Mouse (Mus musculus) hindbrain, postnatal 0 days (tissue): ENCODE measurements around the gene Cx3cr1. TPM values are rescaled to one million over a fixed set of nuclear protein-coding genes. Genes with fewer than 3 reads are reported as not detected.

ENCODE experiments used
- ATAC-seq: fragments of 200-750 bp; cut with Nextera tagmentation; 2 replicates; pipeline ENCODE4 v1.8.0; 2017; ENCODE audit warnings: mild to moderate bottlenecking, moderate TSS enrichment, moderate library complexity
- DNase-seq: peaks from one replicate; pipeline ENCODE4 v3.0.0-alpha.2; 2015; ENCODE audit warnings: low spot score
- H3K27ac ChIP-seq: fragments of 300-500 bp; sonication (generic); 2 replicates; pipeline ENCODE4 v1.5.1; 2014; ENCODE audit warnings: mild to moderate bottlenecking
- H3K27me3 ChIP-seq: fragments of 300-500 bp; sonication (generic); 2 replicates; pipeline ENCODE4 v1.6.1; 2014; ENCODE audit warnings: low read length, mixed read lengths; ENCODE audit not compliant: insufficient read depth
- H3K36me3 ChIP-seq: fragments of 300-500 bp; sonication (generic); 2 replicates; pipeline ENCODE4 v1.6.1; 2014; ENCODE audit warnings: low read length, mixed read lengths; ENCODE audit not compliant: insufficient read depth
- H3K4me1 ChIP-seq: fragments of 300-500 bp; sonication (generic); 2 replicates; pipeline ENCODE4 v1.6.1; 2014; ENCODE audit warnings: antibody characterized with exemption, low read length, mixed read lengths; ENCODE audit not compliant: insufficient read depth
- H3K4me2 ChIP-seq: fragments of 300-500 bp; sonication (generic); 2 replicates; pipeline ENCODE4 v1.6.1; 2014; ENCODE audit warnings: low read depth, mild to moderate bottlenecking, low read length, moderate library complexity, mixed read lengths
- H3K4me3 ChIP-seq: fragments of 300-500 bp; sonication (generic); 2 replicates; pipeline ENCODE4 v1.5.1; 2014; ENCODE audit warnings: low read length
- H3K9ac ChIP-seq: fragments of 300-500 bp; sonication (generic); replicated peaks from 2 replicates; pipeline ENCODE4 v1.6.1; 2014; ENCODE audit warnings: mild to moderate bottlenecking, low read length, moderate library complexity, mixed read lengths
- H3K9me3 ChIP-seq: fragments of 300-500 bp; sonication (generic); 2 replicates; pipeline ENCODE4 v1.6.1; 2016; ENCODE audit warnings: low read length, mixed read lengths
- CTCF ChIP-seq: IDR thresholded peaks from 2 replicates; pipeline ENCODE4 v1.5.1; 2016; ENCODE audit warnings: antibody characterized with exemption, control low read depth, low read depth
- WGBS: fragments of 180-500 bp; shearing (Covaris S2); extraction: QIAGEN DNeasy Blood & Tissue Kit; methylation state at CpG from one replicate; pipeline ENCODE4 v1.1.7; 2014; 5-methylcytosine and 5-hydroxymethylcytosine counted together
- polyA plus RNA-seq: library from polyadenylated mRNA; unstranded; fragments of >200 nt; fragmentation: Nextera tagmentation; extraction: Ambion mirVana; gene quantifications from 2 replicates; pipeline ENCODE4 v1.2.1, GENCODE M21; 2015
- total RNA-seq: library from RNA; depleted of rRNA; stranded (reverse); fragments of >200 nt; gene quantifications from 2 replicates; pipeline ENCODE4 v1.2.3, GENCODE M21; 2014

Cx3cr1 gene
- total and polyA plus RNA-seq, 2 experiments from 2014 or later: 12.2 to 17.3 TPM

- Histone ChIP-seq H3K27ac (no peak overlapping the region), H3K4me3 (no peak overlapping the region), H3K4me1 (peaks cover 9% of the 10 kb centered on the region), H3K9ac (no peak overlapping the region), H3K4me2 (no peak overlapping the region), H3K27me3 (no peaks in the 10 kb centered on the region), H3K36me3 (peaks cover 18% of the 10 kb centered on the region; the same call in 1 of the 2 replicates), H3K9me3 (no peaks in the 10 kb centered on the region)
- TF ChIP-seq CTCF: no peak
- ATAC-seq (no peak), DNase-seq (no peak)
- WGBS: 92% methylated on average over 2 of the region's 2 CpGs
Observed at GRCm38 (mm10) chr9:119899446-119899845, 170.2 kb downstream of the Cx3cr1 start.

GRCm38 (mm10) chr9:119895040-119895721, 174.5 kb downstream of the Cx3cr1 start:
- DNase-seq (peak; percentile 32), ATAC-seq (peak; percentile 70)
- no peak for TF ChIP-seq CTCF
- Histone ChIP-seq H3K27ac (peak overlapping the region; percentile 79), H3K4me3 (peak overlapping the region; percentile 83), H3K4me1 (peaks cover 9% of the 10 kb centered on the region), H3K36me3 (no peaks in the 10 kb centered on the region), H3K27me3 (no peaks in the 10 kb centered on the region), H3K9me3 (no peaks in the 10 kb centered on the region), H3K9ac (peak overlapping the region; percentile 80), H3K4me2 (peak overlapping the region; percentile 92)
- WGBS: 1% methylated on average over 29 of the region's 71 CpGs

- peaks cover 9% of the 10 kb centered on the region for H3K4me1 ChIP-seq
- no peaks in the 10 kb centered on the region for H3K9me3 ChIP-seq
- DNase-seq (peak; percentile 100), ATAC-seq (peak; percentile 99)
- peak within 1 kb of the TSS; percentile 79 for H3K27ac ChIP-seq
- 4% methylated on average over 34 of the region's 34 CpGs for WGBS
- H3K4me2 ChIP-seq: peak within 1 kb of the TSS; percentile 92
- peak within 1 kb of the TSS; percentile 80 for H3K9ac ChIP-seq
- no peaks in the 10 kb centered on the region for H3K27me3 ChIP-seq
- no peak for TF ChIP-seq CTCF
- H3K4me3 ChIP-seq: peak within 1 kb of the TSS; percentile 83
- no peaks in the 10 kb centered on the region for H3K36me3 ChIP-seq
Observed at GRCm38 (mm10) chr9:119894339-119895009, 175.2 kb downstream of the Cx3cr1 start, which contains the start of gene Wdr48. Gene Wdr48 (plus strand): TSS chr9:119894878.

- WGBS: 89% methylated on average over 5 of the region's 5 CpGs
- H3K27ac ChIP-seq: 0 out of 2 replicates have a peak overlapping the region, but pooled peaks have one; percentile 79
- no peaks in the 10 kb centered on the region for H3K36me3 ChIP-seq
- H3K9ac ChIP-seq: no peak overlapping the region
- H3K4me1 ChIP-seq: peaks cover 9% of the 10 kb centered on the region
- H3K27me3 ChIP-seq: no peaks in the 10 kb centered on the region
- ATAC-seq: no peak
- H3K4me2 ChIP-seq: peak overlapping the region; percentile 92
- H3K9me3 ChIP-seq: no peaks in the 10 kb centered on the region
- peak overlapping the region; percentile 83; the same call in 1 of the 2 replicates for H3K4me3 ChIP-seq
- no peak for DNase-seq
- TF ChIP-seq CTCF: no peak
Observed at GRCm38 (mm10) chr9:119893881-119894280, 175.8 kb downstream of the Cx3cr1 start.

GRCm38 (mm10) chr9:119890692-119891091, 179.0 kb downstream of the Cx3cr1 start:
- WGBS: 54% methylated on average over 2 of the region's 2 CpGs
- Histone ChIP-seq H3K9me3 (no peaks in the 10 kb centered on the region), H3K4me2 (no peak overlapping the region), H3K4me3 (no peak overlapping the region), H3K4me1 (peaks cover 4% of the 10 kb centered on the region), H3K36me3 (no peaks in the 10 kb centered on the region), H3K27ac (no peak overlapping the region), H3K9ac (no peak overlapping the region), H3K27me3 (no peaks in the 10 kb centered on the region)
- DNase-seq (peak; percentile 79), ATAC-seq (no peak)
- peak; percentile 81 for TF ChIP-seq CTCF

GRCm38 (mm10) chr9:119889446-119889845, 180.2 kb downstream of the Cx3cr1 start:
- H3K4me2 ChIP-seq: no peak overlapping the region
- no peaks in the 10 kb centered on the region for H3K27me3 ChIP-seq
- H3K4me1 ChIP-seq: no peaks in the 10 kb centered on the region
- no peaks in the 10 kb centered on the region for H3K9me3 ChIP-seq
- H3K36me3 ChIP-seq: no peaks in the 10 kb centered on the region
- H3K27ac ChIP-seq: no peak overlapping the region
- TF ChIP-seq CTCF: no peak
- no peak for ATAC-seq
- H3K4me3 ChIP-seq: no peak overlapping the region
- DNase-seq: no peak
- no peak overlapping the region for H3K9ac ChIP-seq
- WGBS: 79% methylated on average over 9 of the region's 9 CpGs
